Mouse (Mus musculus): ENCODE results near the gene Faim. TPM values are rescaled to one million over a fixed set of nuclear protein-coding genes. Genes with fewer than 3 reads are reported as not detected.

The Faim gene
- polyA plus RNA-seq (2012; ENCODE audit: insufficient read depth, insufficient read length, low replicate concordance, missing spikeins) = not detected in 2 replicates

DNA sequence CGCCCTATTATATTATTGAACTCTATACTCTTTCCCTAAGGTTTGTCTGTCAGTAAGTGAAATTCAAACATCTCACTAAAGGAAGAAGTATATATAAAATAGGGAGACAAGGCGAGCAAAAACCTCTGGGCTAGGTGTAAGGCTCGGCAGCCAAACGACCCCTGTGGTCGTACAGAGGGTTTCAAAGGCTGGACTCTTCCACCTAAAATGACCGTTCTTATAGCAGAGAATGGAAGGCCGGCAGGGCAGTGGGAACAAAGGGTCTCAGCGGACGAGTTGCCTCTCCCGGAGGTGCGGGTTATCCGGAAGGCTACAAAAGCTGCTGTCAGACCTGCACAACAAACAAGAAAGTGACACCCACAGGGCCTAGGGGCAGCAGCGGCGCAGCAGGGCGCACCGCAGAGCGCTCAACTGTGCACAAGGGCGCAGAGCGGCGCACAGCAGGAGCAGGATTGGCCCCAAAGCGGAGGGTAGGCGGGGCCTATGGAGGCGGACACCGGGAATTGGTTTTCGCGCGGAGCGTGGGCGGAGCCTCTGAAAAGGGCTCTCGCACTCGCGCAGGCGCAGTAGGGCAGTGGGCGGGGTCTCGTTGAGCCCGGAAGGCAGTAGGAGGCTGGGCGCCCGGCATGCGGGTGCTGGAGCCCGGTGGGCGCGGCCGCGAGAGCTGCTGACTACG, at the start of gene Faim:
Gene Faim (plus strand): TSS at position 574 of the 676 bp plus-strand sequence.
- peak within 1 kb of the TSS; percentile 80 for H3K4me3 ChIP-seq (ENCODE audit: insufficient read depth, low read depth, low read length)
- H3K4me1 ChIP-seq (ENCODE audit: control insufficient read depth, insufficient read depth, low read length) = no peaks in the 10 kb centered on the region
- peak; percentile 61; the same call in 1 of the 2 replicates for TF ChIP-seq POLR2A (IDR thresholded peaks at IDR 0.05; ENCODE audit: insufficient read depth, low read depth, low read length)
- TF ChIP-seq CTCF (IDR thresholded peaks at IDR 0.05; ENCODE audit: insufficient read depth, low read depth, low read length) = no peak
- 1% methylated on average over 45 of the region's 45 CpGs for WGBS
- 0 out of 2 replicates have a peak within 1 kb of the TSS, but pooled peaks have one; percentile 7 for H3K27ac ChIP-seq (ENCODE audit: insufficient read depth, low read depth, low read length)

DNA sequence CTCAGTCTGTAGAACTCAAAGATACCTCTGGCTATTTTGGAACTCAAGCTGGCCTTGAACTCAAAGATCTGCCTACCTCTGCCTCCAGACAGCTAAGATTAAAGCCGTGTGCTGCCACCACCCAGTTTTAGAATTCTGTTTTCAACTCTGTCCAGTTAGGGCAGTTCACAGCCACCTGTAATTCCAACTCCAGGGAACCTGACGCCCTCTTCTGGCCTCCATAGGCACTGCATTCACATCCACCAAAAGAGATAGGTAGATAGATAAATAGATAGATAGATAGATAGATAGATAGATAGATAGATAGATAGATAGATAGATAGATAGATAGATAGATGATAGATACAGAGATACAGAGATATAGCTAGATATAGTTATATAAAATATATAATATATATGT, 46.9 kb upstream of the Faim start:
- Histone ChIP-seq H3K27ac (ENCODE audit: insufficient read depth, low read depth, low read length) (no peak overlapping the region), H3K4me1 (ENCODE audit: control insufficient read depth, insufficient read depth, low read length) (no peaks in the 10 kb centered on the region), H3K4me3 (ENCODE audit: insufficient read depth, low read depth, low read length) (no peak overlapping the region)
- 17% methylated on average over 2 of the region's 2 CpGs for WGBS
- TF ChIP-seq POLR2A (IDR thresholded peaks at IDR 0.05; ENCODE audit: insufficient read depth, low read depth, low read length) (no peak), CTCF (IDR thresholded peaks at IDR 0.05; ENCODE audit: insufficient read depth, low read depth, low read length) (no peak)

DNA sequence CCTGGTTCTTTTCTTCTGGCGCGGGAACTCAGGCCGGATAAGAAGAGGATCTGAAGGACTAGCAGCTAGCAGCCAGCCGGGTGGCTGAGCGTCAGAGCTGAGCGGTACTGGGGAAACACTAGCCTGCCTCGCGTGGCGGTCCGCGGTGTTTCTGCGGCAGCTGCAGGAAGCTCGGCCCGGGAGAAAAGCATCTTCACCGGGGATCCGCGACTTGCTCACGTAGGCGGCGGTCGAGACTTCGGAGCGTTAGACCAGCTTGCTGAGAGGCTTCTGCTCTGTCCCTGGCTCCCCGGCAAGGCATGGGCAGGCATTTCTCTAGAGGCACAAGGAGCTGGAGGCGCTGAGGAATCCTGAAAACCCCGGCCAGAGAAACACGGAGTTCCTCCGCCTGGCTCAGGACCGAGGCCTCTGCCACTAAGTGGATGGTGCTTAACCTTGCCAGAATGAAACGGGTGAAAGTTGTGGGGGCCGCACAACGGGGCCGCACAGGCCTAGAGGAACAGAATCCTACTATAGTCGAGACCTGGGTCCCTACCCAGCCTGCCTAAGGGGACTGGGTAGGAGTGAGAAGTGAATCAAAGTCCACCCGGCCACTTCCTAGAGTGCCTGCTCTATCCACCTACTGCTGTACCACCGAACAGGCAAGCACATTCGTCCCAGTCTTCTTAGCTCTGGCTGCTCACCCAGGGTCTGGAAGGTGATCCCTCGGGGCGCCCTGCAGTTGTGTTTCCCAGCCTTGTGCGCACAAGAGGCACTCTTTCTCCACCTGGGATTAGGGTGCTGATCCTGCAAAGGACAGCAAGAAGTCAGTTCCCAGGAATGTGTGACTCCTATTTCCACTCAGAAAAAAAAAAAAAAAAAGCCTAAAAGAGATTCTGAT, 33.8 kb upstream of the Faim start:
- Histone ChIP-seq H3K4me1 (ENCODE audit: control insufficient read depth, insufficient read depth, low read length) (peaks cover 23% of the 10 kb centered on the region), H3K4me3 (ENCODE audit: insufficient read depth, low read depth, low read length) (no peak overlapping the region), H3K27ac (ENCODE audit: insufficient read depth, low read depth, low read length) (no peak overlapping the region)
- no peak for TF ChIP-seq POLR2A (IDR thresholded peaks at IDR 0.05; ENCODE audit: insufficient read depth, low read depth, low read length)
- peak; percentile 4; the same call in 1 of the 2 replicates for TF ChIP-seq CTCF (IDR thresholded peaks at IDR 0.05; ENCODE audit: insufficient read depth, low read depth, low read length)
- 2% methylated on average over 40 of the region's 40 CpGs for WGBS

DNA sequence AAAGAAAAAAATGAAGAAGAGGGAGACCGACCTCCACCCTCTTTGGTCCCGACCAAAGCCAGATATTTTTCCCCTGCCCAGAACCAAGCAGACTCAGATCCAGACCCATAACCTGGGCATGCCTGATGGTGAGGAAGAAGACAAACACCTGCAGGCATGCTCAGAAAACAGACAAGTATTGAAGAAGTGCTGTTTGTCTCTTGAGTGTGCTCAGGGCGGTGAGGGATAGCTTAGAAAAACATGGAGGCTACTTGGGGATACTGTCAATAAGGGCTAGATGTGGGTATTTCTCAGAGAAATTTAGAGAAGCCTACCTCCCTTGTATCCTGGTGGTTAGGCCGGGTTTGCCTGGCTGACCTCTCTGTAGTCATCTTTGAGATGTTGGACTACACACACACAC, 32.9 kb upstream of the Faim start:
- WGBS = 4% methylated on average over 4 of the region's 4 CpGs

DNA sequence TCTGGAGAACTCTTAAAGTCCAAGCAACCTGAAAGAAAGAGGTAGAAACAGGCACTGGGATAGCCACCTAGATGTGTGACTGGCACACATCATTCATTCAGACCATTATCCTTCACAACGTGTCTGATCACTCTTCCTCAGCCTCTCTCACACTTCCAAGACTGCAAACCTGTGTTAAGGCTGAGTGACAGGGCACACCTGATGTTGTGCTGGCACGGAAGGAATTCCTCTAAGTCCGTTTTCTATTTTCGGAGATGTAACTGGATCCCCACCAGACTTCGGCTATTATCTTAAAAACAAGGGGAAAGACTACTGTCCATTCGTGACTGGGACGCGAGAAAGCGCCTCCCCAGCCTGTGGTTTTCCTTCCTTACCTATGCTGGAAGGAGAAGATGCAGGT, 32.3 kb upstream of the Faim start:
- Histone ChIP-seq H3K4me3 (ENCODE audit: insufficient read depth, low read depth, low read length) (no peak overlapping the region), H3K27ac (ENCODE audit: insufficient read depth, low read depth, low read length) (no peak overlapping the region), H3K4me1 (ENCODE audit: control insufficient read depth, insufficient read depth, low read length) (peaks cover 23% of the 10 kb centered on the region)
- WGBS = 6% methylated on average over 9 of the region's 9 CpGs
- no peak for TF ChIP-seq CTCF (IDR thresholded peaks at IDR 0.05; ENCODE audit: insufficient read depth, low read depth, low read length)
- TF ChIP-seq POLR2A (IDR thresholded peaks at IDR 0.05; ENCODE audit: insufficient read depth, low read depth, low read length) = no peak

More for the DNA sequence above, 32.9 kb upstream of the Faim start:
- H3K4me3 ChIP-seq (ENCODE audit: insufficient read depth, low read depth, low read length) = no peak overlapping the region
- no peak overlapping the region for H3K27ac ChIP-seq (ENCODE audit: insufficient read depth, low read depth, low read length)
- no peak for TF ChIP-seq CTCF (IDR thresholded peaks at IDR 0.05; ENCODE audit: insufficient read depth, low read depth, low read length)
- TF ChIP-seq POLR2A (IDR thresholded peaks at IDR 0.05; ENCODE audit: insufficient read depth, low read depth, low read length) = no peak
- peaks cover 23% of the 10 kb centered on the region for H3K4me1 ChIP-seq (ENCODE audit: control insufficient read depth, insufficient read depth, low read length)

DNA sequence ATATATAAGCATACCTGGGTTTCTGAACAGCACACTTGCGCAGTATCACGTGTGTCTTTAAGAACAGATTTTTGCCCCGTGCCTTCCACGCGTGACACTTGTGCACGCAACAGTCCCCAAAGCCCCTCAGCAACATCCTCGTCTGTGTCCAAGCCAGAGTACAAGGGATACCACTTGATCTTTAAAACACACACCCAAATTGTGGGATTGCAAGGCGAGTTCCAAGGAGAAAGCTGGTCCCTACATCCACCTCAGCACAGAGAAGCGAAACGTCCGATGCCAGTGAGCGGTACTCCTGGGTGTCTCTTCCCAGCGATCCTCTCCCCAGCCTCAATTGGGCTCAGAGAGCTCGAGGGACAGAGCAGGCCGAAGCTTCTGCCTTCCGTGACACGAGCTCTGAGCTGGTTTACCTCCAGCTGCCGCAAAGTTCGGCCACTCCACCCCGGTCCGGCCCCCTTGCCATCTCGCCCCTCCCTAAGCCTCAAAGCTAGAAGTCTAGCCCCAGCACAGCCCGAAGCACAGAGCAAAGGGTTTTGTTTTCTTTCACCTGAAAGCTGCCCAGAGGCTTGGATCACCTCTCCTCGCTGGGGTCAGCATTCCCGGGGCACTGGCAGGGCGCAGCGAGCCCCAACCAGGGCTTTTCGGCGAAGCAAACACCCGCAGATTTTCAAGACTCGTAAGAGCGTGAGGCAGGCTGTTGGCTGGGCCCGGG, 31.6 kb upstream of the Faim start:
- H3K4me1 ChIP-seq (ENCODE audit: control insufficient read depth, insufficient read depth, low read length) = peaks cover 23% of the 10 kb centered on the region
- no peak overlapping the region for H3K27ac ChIP-seq (ENCODE audit: insufficient read depth, low read depth, low read length)
- WGBS = 2% methylated on average over 33 of the region's 33 CpGs
- H3K4me3 ChIP-seq (ENCODE audit: insufficient read depth, low read depth, low read length) = peak overlapping the region; percentile 11; the same call in 1 of the 2 replicates
- no peak for TF ChIP-seq CTCF (IDR thresholded peaks at IDR 0.05; ENCODE audit: insufficient read depth, low read depth, low read length)
- no peak for TF ChIP-seq POLR2A (IDR thresholded peaks at IDR 0.05; ENCODE audit: insufficient read depth, low read depth, low read length)

DNA sequence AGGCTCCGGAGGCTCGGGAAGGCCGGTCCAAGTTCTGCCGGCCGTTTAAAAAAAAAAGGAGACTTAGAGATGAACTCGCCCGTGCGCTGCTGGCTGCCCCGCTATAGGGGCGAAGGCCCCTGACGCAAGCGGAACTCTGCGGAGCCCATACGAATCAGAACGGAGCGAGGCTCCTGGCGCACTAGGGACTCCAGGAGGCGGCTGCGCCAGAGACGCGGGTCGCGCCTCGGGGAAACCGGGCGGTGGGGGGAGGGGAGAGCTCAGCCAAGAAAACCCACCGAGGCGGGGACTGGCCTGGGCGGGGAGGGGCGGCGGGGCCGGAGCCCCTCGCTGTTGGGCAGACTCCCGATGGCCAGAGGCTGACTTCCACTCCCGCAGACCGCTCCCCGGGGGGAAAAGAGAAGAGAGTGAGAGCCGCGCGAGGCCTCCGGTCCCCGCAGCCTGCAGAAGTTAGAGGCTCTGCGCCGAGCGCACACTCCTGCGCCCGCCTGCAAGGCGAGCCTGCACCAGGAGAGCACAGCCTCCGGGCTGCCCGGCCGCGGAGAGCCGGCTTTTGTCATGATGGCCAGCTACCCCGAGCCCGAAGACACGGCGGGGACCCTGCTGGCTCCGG, 31.0 kb upstream of the Faim start, which contains the start of gene Foxl2:
Gene Foxl2 (plus strand): TSS at position 186 of the 613 bp plus-strand sequence.
- H3K27ac ChIP-seq (ENCODE audit: insufficient read depth, low read depth, low read length) = no peak within 1 kb of the TSS
- H3K4me3 ChIP-seq (ENCODE audit: insufficient read depth, low read depth, low read length) = peak within 1 kb of the TSS; percentile 38
- 1% methylated on average over 58 of the region's 58 CpGs for WGBS

DNA sequence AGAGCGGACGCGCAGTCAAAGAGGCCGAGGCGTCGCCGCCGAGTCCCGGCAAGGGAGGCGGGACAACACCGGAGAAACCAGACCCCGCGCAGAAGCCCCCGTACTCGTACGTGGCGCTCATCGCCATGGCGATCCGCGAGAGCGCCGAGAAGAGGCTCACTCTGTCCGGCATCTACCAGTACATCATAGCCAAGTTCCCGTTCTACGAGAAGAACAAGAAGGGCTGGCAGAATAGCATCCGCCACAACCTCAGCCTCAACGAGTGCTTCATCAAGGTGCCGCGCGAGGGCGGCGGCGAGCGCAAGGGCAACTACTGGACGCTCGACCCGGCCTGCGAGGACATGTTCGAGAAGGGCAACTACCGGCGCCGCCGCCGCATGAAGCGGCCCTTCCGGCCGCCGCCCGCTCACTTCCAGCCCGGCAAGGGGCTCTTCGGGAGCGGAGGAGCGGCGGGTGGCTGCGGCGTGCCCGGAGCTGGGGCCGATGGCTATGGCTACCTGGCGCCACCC, 30.4 kb upstream of the Faim start:
- Histone ChIP-seq H3K4me1 (ENCODE audit: control insufficient read depth, insufficient read depth, low read length) (peaks cover 23% of the 10 kb centered on the region), H3K4me3 (ENCODE audit: insufficient read depth, low read depth, low read length) (peak overlapping the region; percentile 38), H3K27ac (ENCODE audit: insufficient read depth, low read depth, low read length) (no peak overlapping the region)
- TF ChIP-seq POLR2A (IDR thresholded peaks at IDR 0.05; ENCODE audit: insufficient read depth, low read depth, low read length) (no peak), CTCF (IDR thresholded peaks at IDR 0.05; ENCODE audit: insufficient read depth, low read depth, low read length) (no peak)
- WGBS = 1% methylated on average over 60 of the region's 60 CpGs

More for the DNA sequence above, 31.0 kb upstream of the Faim start, which contains the start of gene Foxl2:
- TF ChIP-seq POLR2A (IDR thresholded peaks at IDR 0.05; ENCODE audit: insufficient read depth, low read depth, low read length) = no peak
- peaks cover 23% of the 10 kb centered on the region for H3K4me1 ChIP-seq (ENCODE audit: control insufficient read depth, insufficient read depth, low read length)

Measured in olfactory bulb, adult 2 months (tissue).